Mouse (Mus musculus): ENCODE results near the gene Xab2.

Xab2 gene

GRCm38 (mm10) chr8:3621199-3621970, at the start of gene Xab2, which contains the start of gene Pet100:
Gene Xab2, minus strand, starts transcription at chr8:3621316.
Gene Pet100, plus strand, starts transcription at chr8:3621548.
- DNase-seq: peak; percentile 99 to 100

- DNase-seq: no peak
Measured at GRCm38 (mm10) chr8:3670388-3670787, 49.3 kb upstream of the Xab2 start.

GRCm38 (mm10) chr8:3665507-3665906, 44.4 kb upstream of the Xab2 start, which contains the start of gene Mcemp1:
Gene Mcemp1, plus strand, starts transcription at chr8:3665754.
- DNase-seq: no peak

GRCm38 (mm10) chr8:3664405-3664804, 43.3 kb upstream of the Xab2 start:
- DNase-seq: no peak

GRCm38 (mm10) chr8:3660889-3661288, 39.8 kb upstream of the Xab2 start:
- no peak for DNase-seq

- peak in 1 of 2 experiments; percentile 30 for DNase-seq
Measured at GRCm38 (mm10) chr8:3656725-3657381, 35.7 kb upstream of the Xab2 start.

GRCm38 (mm10) chr8:3655526-3655925, 34.4 kb upstream of the Xab2 start, which contains the start of gene Retn:
Gene Retn, plus strand, starts transcription at chr8:3655770.
- no peak for DNase-seq

- no peak for DNase-seq
Measured at GRCm38 (mm10) chr8:3654726-3655508, 33.8 kb upstream of the Xab2 start.

- no peak for DNase-seq
Measured at GRCm38 (mm10) chr8:3652845-3653244, 31.7 kb upstream of the Xab2 start.

GRCm38 (mm10) chr8:3648990-3649389, 27.9 kb upstream of the Xab2 start:
- no peak for DNase-seq

GRCm38 (mm10) chr8:3648268-3648667, 27.2 kb upstream of the Xab2 start:
- no peak for DNase-seq

- no peak for DNase-seq
Measured at GRCm38 (mm10) chr8:3647561-3647960, 26.4 kb upstream of the Xab2 start.

- DNase-seq: no peak
Measured at GRCm38 (mm10) chr8:3646824-3647531, 25.9 kb upstream of the Xab2 start.

GRCm38 (mm10) chr8:3645804-3646203, 24.7 kb upstream of the Xab2 start:
- peak; percentile 65 to 82 for DNase-seq

- peak; percentile 31 to 68 for DNase-seq
Measured at GRCm38 (mm10) chr8:3631478-3631875, 10.4 kb upstream of the Xab2 start.

GRCm38 (mm10) chr8:3630647-3631477, 9.7 kb upstream of the Xab2 start, which contains the start of gene Stxbp2:
Gene Stxbp2, plus strand, starts transcription at chr8:3630955.
- DNase-seq: peak; percentile 91 to 94

GRCm38 (mm10) chr8:3628014-3628413, 6.9 kb upstream of the Xab2 start:
- peak in 1 of 2 experiments; percentile 67 for DNase-seq

- no peak for DNase-seq
Measured at GRCm38 (mm10) chr8:3626971-3627370, 5.9 kb upstream of the Xab2 start.

- DNase-seq: no peak
Measured at GRCm38 (mm10) chr8:3625445-3625844, 4.3 kb upstream of the Xab2 start, which contains the start of gene Pcp2. Gene Pcp2, minus strand, starts transcription at chr8:3625545.

GRCm38 (mm10) chr8:3622119-3622518, 1.0 kb upstream of the Xab2 start:
- no peak for DNase-seq

- peak; percentile 78 to 93 for DNase-seq
Measured at GRCm38 (mm10) chr8:3609816-3610150, 11.3 kb downstream of the Xab2 start.

Measured in kidney, postnatal 25 days (tissue).